Mouse (Mus musculus) spleen, adult 2 months (tissue): ENCODE measurements at regions not wholly inside any gene's neighbourhood (a gene's known extent, or its start where the extent isn't known, plus 50 kb on each side); places are given as distances from the start of the nearest gene placed in this dataset.

ENCODE experiments used
- DNase-seq, 2 experiments: peaks; one replicate each; pipeline versions ENCODE4 v3.0.0 to v3.0.0-alpha.2; 2012 to 2021; ENCODE audit warnings: low spot score in 2 of 2, low read depth in 1 of 2
- H3K27ac ChIP-seq: fragments of 200-500 bp; 2 replicates; pipeline ENCODE4 v1.5.1; 2012; ENCODE audit warnings: low read length, inconsistent platforms; ENCODE audit not compliant: insufficient read depth
- H3K27me3 ChIP-seq: fragments of 200-500 bp; 2 replicates; pipeline ENCODE4 v1.6.1; 2012; ENCODE audit warnings: mild to moderate bottlenecking, moderate library complexity, low read length, inconsistent platforms; ENCODE audit not compliant: control insufficient read depth, insufficient read depth
- H3K36me3 ChIP-seq: fragments of 200-500 bp; 2 replicates; pipeline ENCODE4 v1.6.1; 2012; ENCODE audit warnings: mild to moderate bottlenecking, low read length, inconsistent platforms; ENCODE audit not compliant: control insufficient read depth, insufficient read depth
- H3K4me1 ChIP-seq: fragments of 200-500 bp; 2 replicates; pipeline ENCODE4 v1.6.1; 2011; ENCODE audit warnings: inconsistent platforms; ENCODE audit not compliant: control insufficient read depth, insufficient read depth, insufficient read length
- H3K4me3 ChIP-seq: fragments of 200-500 bp; 2 replicates; pipeline ENCODE4 v1.5.1; 2011; ENCODE audit warnings: mild to moderate bottlenecking, inconsistent platforms; ENCODE audit not compliant: insufficient read depth, insufficient read length; ENCODE audit errors: extremely low read depth
- CTCF ChIP-seq: fragments of 200-500 bp; IDR thresholded peaks from 2 replicates; pipeline ENCODE4 v1.5.1; 2011; ENCODE audit warnings: mild to moderate bottlenecking, inconsistent platforms; ENCODE audit not compliant: insufficient read depth, insufficient read length, insufficient replicate concordance; ENCODE audit errors: extremely low read depth
- POLR2A ChIP-seq: fragments of 200-500 bp; IDR thresholded peaks from 2 replicates; pipeline ENCODE4 v1.6.1; 2011; ENCODE audit warnings: low read depth, low read length, inconsistent platforms
- WGBS: fragments of 180-500 bp; shearing (Covaris S2); methylation state at CpG from one replicate; pipeline ENCODE4 v1.1.7; 2018; 5-methylcytosine and 5-hydroxymethylcytosine counted together

- Histone ChIP-seq H3K27me3 (no peaks in the 10 kb centered on the region), H3K4me1 (peaks cover 8% of the 10 kb centered on the region; the same call in 1 of the 2 replicates), H3K36me3 (peaks cover 8% of the 10 kb centered on the region), H3K4me3 (no peak overlapping the region), H3K27ac (no peak overlapping the region)
- DNase-seq, result no peak
- TF ChIP-seq CTCF (no peak), POLR2A (no peak)
- WGBS, result 46% methylated on average over 6 of the region's 6 CpGs
Observed at GRCm38 (mm10) chr6:31175769-31176168, 216.9 kb upstream of the Klf14 start.

GRCm38 (mm10) chr6:31176368-31176767 is 217.5 kb upstream of the Klf14 start:
- WGBS, result 29% methylated on average over 8 of the region's 8 CpGs
- Histone ChIP-seq H3K27ac (peak overlapping the region; percentile 20), H3K27me3 (no peaks in the 10 kb centered on the region), H3K36me3 (peaks cover 11% of the 10 kb centered on the region), H3K4me1 (peaks cover 8% of the 10 kb centered on the region; the same call in 1 of the 2 replicates), H3K4me3 (no peak overlapping the region)
- DNase-seq, result peak; percentile 24 to 52
- TF ChIP-seq CTCF (peak; percentile 51; the same call in 1 of the 2 replicates), POLR2A (no peak)

- WGBS, result 72% methylated on average over 1 of the region's 1 CpGs
- no peak for DNase-seq
- TF ChIP-seq POLR2A, result no peak
- no peak for TF ChIP-seq CTCF
- Histone ChIP-seq H3K27me3 (no peaks in the 10 kb centered on the region), H3K36me3 (peaks cover 11% of the 10 kb centered on the region), H3K4me3 (no peak overlapping the region), H3K27ac (peak overlapping the region; percentile 20; the same call in 1 of the 2 replicates), H3K4me1 (peaks cover 8% of the 10 kb centered on the region; the same call in 1 of the 2 replicates)
Observed at GRCm38 (mm10) chr6:31176831-31177230, 218.0 kb upstream of the Klf14 start.

DNA sequence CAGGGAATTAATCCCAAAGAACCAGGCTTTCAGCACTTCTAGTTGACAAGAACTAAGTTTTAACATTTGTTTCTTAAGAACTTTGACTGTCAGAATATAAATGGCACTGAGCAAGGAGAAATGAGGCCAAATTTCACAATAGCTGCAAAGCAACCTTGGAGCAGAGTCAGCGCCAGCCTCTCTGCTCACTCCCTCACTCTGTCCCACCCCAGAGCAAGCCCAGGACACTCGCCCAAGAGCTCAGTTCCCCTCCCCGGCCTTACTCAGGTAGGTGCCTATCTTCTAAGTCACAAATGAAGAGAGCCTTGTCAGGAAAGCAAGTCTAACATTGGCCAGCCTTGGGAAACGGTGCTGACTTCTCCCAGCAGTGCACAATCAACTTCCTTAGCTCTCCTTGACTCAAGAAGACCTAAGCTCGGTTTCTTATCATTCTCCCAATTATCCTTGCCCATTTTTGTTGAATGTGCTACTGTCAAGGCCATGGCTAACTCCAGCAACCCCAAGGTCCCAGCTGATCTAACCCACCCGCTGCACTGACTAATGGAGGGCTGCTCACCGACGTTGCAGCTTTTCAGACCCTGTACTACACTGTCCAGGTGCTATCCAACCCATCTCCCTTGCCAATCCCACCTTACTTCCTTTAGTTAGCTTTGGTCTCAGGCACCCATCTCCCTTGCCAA is 219.5 kb upstream of the Klf14 start:
- no peak overlapping the region for H3K4me3 ChIP-seq
- H3K36me3 ChIP-seq, result peaks cover 11% of the 10 kb centered on the region
- no peak for TF ChIP-seq POLR2A
- no peak for TF ChIP-seq CTCF
- no peak for DNase-seq
- no peaks in the 10 kb centered on the region for H3K27me3 ChIP-seq
- WGBS, result 90% methylated on average over 8 of the region's 8 CpGs
- no peak overlapping the region for H3K27ac ChIP-seq
- peaks cover 8% of the 10 kb centered on the region; the same call in 1 of the 2 replicates for H3K4me1 ChIP-seq

GRCm38 (mm10) chr6:31182284-31182683 is 216.3 kb upstream of the Mkln1 start:
- H3K27ac ChIP-seq, result no peak overlapping the region
- TF ChIP-seq POLR2A, result no peak
- H3K4me3 ChIP-seq, result no peak overlapping the region
- no peak for DNase-seq
- H3K27me3 ChIP-seq, result no peaks in the 10 kb centered on the region
- 92% methylated on average over 6 of the region's 6 CpGs for WGBS
- peaks cover 7% of the 10 kb centered on the region; the same call in 1 of the 2 replicates for H3K4me1 ChIP-seq
- H3K36me3 ChIP-seq, result peaks cover 11% of the 10 kb centered on the region

DNA sequence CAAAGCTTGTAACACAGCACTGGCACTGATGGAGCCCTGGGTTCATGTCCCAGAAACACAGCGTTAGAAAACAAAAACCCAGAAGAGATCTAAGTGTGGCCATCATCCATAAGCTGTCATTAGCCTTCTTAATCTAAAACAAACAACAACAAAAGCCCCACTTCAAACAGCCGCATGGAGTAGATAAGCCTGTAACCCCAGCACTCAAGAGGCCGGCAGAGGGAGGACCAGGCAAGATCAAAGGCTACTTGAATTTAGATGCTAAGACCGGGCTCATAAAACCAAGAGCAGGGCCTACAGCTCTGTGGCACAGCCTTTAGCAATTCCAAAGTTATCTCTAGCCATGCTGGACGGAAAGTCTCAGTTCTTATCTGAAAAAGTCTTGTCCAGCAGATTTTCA is 215.4 kb upstream of the Mkln1 start:
- WGBS, result 83% methylated on average over 5 of the region's 5 CpGs
- peaks cover 11% of the 10 kb centered on the region for H3K36me3 ChIP-seq

DNA sequence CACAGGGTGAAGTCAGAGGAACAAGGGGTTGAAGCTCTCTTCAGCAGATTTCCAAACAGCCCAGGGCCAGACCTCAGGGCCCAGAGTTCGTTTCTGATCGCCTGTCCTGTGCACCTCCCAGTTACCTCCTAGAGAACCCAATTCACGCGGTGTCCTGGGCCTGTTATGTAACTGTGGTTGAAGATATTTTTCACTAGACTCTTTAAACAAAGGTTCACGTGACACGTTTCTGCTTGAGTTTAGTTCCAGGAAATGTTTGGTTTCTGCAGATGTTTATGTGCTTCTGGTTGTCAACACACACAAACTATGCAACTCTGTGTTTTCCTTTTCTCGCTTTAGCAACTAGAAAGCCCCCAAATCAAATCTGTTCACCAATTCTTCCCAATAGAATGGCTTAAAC is 214.0 kb upstream of the Mkln1 start:
- 30% methylated on average over 7 of the region's 7 CpGs for WGBS
- H3K27me3 ChIP-seq, result no peaks in the 10 kb centered on the region
- no peak overlapping the region for H3K4me3 ChIP-seq
- peaks cover 14% of the 10 kb centered on the region; the same call in 1 of the 2 replicates for H3K4me1 ChIP-seq
- DNase-seq, result peak in 1 of 2 experiments; percentile 53
- peaks cover 10% of the 10 kb centered on the region for H3K36me3 ChIP-seq
- no peak for TF ChIP-seq POLR2A
- no peak for TF ChIP-seq CTCF
- H3K27ac ChIP-seq, result peak overlapping the region; percentile 31

More for the DNA sequence above, 215.4 kb upstream of the Mkln1 start:
- no peak for TF ChIP-seq POLR2A
- no peak for TF ChIP-seq CTCF
- Histone ChIP-seq H3K27me3 (no peaks in the 10 kb centered on the region), H3K27ac (no peak overlapping the region), H3K4me3 (no peak overlapping the region), H3K4me1 (peaks cover 11% of the 10 kb centered on the region; the same call in 1 of the 2 replicates)
- no peak for DNase-seq
